Mouse (Mus musculus) hindbrain, embryonic 16.5 days (tissue): Measurements from ENCODE around the gene Sephs2. TPM values are rescaled to one million over a fixed set of nuclear protein-coding genes. Genes with fewer than 3 reads are reported as not detected.

Source experiments
- ATAC-seq: fragments of 200-750 bp; cut with Nextera tagmentation; 2 replicates; pipeline ENCODE4 v1.8.0; 2017; ENCODE audit warnings: moderate TSS enrichment, moderate library complexity
- H3K27ac ChIP-seq: fragments of 300-500 bp; sonication (generic); 2 replicates; pipeline ENCODE4 v1.5.1; 2014; ENCODE audit warnings: low read depth, mild to moderate bottlenecking, control low read depth, low read length, moderate library complexity
- H3K27me3 ChIP-seq: fragments of 300-500 bp; sonication (generic); replicated peaks from 2 replicates; pipeline ENCODE4 v1.6.1; 2014; ENCODE audit warnings: low read length; ENCODE audit not compliant: control insufficient read depth, insufficient read depth
- H3K36me3 ChIP-seq: fragments of 300-500 bp; sonication (generic); 2 replicates; pipeline ENCODE4 v1.6.1; 2014; ENCODE audit warnings: mild to moderate bottlenecking, low read length, moderate library complexity, mixed read lengths; ENCODE audit not compliant: control insufficient read depth, insufficient read depth
- H3K4me1 ChIP-seq: fragments of 300-500 bp; sonication (generic); 2 replicates; pipeline ENCODE4 v1.6.1; 2014; ENCODE audit warnings: low read depth, low read length; ENCODE audit not compliant: control insufficient read depth, insufficient read depth
- H3K4me2 ChIP-seq: fragments of 300-500 bp; sonication (generic); 2 replicates; pipeline ENCODE4 v1.6.1; 2014; ENCODE audit warnings: mild to moderate bottlenecking, low read length, control low read depth, moderate library complexity
- H3K4me3 ChIP-seq: fragments of 300-500 bp; sonication (generic); 2 replicates; pipeline ENCODE4 v1.5.1; 2014; ENCODE audit warnings: mild to moderate bottlenecking, low read length, control low read depth, moderate library complexity
- H3K9ac ChIP-seq: fragments of 300-500 bp; sonication (generic); 2 replicates; pipeline ENCODE4 v1.6.1; 2014; ENCODE audit warnings: low read depth, mild to moderate bottlenecking, control low read depth, low read length, moderate library complexity
- H3K9me3 ChIP-seq: fragments of 300-500 bp; sonication (generic); 2 replicates; pipeline ENCODE4 v1.6.1; 2014; ENCODE audit warnings: mild to moderate bottlenecking, low read length, moderate library complexity; ENCODE audit not compliant: control insufficient read depth
- WGBS: fragments of 180-500 bp; shearing (Covaris S2); extraction: QIAGEN DNeasy Blood & Tissue Kit; methylation state at CpG from one replicate; pipeline ENCODE4 v1.1.7; 2014; 5-methylcytosine and 5-hydroxymethylcytosine counted together
- polyA plus RNA-seq: library from polyadenylated mRNA; unstranded; fragments of >200 nt; fragmentation: Nextera tagmentation; extraction: Ambion mirVana; gene quantifications from 2 replicates; pipeline ENCODE4 v1.2.1, GENCODE M21; 2015

The Sephs2 gene
- polyA plus RNA-seq, 1 experiment from 2014 or later = 54.2 TPM

DNA sequence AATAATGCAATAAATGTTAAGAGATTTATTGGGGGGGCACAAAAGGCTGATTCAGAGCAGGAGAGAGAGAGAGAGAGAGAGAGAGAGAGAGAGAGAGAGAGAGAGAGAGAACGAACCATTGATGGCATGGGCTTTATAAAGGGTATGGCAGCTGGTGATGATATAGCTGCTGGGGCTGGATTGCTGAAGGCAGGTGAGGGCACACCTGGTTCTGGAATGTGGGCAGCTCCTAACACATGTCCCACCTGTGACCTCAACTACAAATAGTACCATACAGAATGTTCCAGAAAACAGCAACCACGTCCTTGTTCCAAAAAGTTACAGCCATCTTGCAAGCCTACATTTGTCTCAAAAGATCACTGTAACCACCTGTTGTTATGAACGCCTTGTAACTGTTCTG lies 42.5 kb downstream of the Sephs2 start:
- Histone ChIP-seq H3K27me3 (no peaks in the 10 kb centered on the region), H3K4me3 (peak overlapping the region; percentile 86), H3K9ac (peak overlapping the region; percentile 96; the same call in 1 of the 2 replicates), H3K27ac (no peak overlapping the region), H3K4me1 (peaks cover 31% of the 10 kb centered on the region), H3K4me2 (peak overlapping the region; percentile 72), H3K36me3 (peaks cover 12% of the 10 kb centered on the region), H3K9me3 (no peaks in the 10 kb centered on the region)
- ATAC-seq = no peak
- 47% methylated on average over 3 of the region's 3 CpGs for WGBS

DNA sequence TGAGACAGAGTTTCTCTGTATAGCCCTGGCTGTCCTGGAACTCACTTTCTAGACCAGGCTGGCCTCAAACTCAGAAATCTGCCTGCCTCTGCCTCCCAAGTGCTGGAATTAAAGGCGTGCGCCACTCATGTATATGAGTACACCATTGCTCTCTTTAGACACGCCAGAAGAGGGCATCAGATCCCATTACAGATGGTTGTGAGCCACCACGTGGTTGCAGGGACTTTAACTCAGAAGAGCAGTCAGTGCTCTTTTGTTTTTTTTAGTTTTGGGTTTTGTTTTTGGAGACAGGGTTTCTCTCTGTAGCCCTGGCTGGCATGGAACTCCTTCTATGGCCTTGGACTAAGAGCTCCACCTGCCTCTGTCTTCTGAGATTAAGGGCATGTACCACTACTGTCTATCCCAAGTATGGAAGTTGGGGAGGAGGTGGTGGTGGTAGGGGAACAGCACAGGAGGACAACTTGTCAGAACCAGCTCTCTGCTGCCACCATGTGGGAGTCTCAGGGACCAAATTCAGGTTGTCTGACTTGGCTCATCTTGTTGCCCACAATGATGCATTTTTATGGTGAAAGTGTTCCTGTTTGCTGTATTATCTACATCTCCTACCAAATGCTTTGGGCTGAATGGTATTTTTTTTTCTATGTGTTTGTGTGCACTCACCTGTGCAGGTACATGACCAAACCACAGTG lies 45.1 kb downstream of the Sephs2 start:
- ATAC-seq = no peak
- Histone ChIP-seq H3K9me3 (no peaks in the 10 kb centered on the region), H3K4me1 (peaks cover 20% of the 10 kb centered on the region), H3K36me3 (no peaks in the 10 kb centered on the region), H3K4me3 (no peak overlapping the region), H3K9ac (no peak overlapping the region), H3K4me2 (no peak overlapping the region), H3K27me3 (no peaks in the 10 kb centered on the region), H3K27ac (no peak overlapping the region)
- whole genome bisulfite sequencing = 66% methylated on average over 4 of the region's 4 CpGs

DNA sequence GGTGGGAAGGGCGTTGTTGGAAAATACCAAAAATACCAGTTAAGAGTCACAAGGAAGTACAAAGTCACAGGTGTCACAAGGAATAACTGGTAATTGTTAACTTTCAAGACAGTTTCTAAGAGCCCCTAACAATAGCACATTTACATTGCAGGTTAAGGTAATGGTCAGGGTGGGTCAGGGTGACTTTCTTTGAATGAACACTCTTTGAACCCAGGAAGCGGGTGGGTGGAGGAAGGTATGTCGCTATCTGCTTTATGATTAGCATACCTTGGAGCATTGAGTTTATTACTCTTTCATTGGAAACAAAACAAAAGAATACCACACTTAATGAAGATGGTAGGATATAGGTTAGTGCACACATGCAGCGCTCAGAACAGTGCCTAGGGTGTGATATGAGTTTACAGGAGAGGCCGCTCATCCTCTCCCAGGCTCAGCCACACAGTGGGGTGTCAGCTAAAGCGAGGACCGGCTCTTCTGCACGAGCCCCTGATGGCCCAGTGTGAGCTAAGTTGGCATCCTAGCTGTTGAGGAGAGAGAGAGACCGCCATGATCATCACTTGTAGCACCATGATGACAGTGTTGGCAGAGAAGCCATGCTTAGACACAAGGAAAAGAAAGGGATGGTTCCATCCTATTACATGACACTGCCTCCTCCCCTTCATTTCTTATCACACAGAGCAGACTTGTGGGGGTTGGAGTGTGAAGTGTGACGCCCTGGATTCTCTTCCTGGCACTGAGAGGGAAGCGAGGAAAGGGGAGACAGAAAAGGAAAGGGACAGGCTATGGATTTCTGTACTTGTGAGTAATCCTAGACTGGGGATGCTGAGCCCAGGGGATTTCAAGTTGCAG lies 48.5 kb downstream of the Sephs2 start:
- Histone ChIP-seq H3K9me3 (no peaks in the 10 kb centered on the region), H3K27me3 (no peaks in the 10 kb centered on the region), H3K4me2 (no peak overlapping the region), H3K27ac (no peak overlapping the region), H3K4me1 (peaks cover 5% of the 10 kb centered on the region), H3K4me3 (no peak overlapping the region), H3K9ac (no peak overlapping the region), H3K36me3 (no peaks in the 10 kb centered on the region)
- WGBS = 91% methylated on average over 11 of the region's 11 CpGs
- no peak for ATAC-seq

DNA sequence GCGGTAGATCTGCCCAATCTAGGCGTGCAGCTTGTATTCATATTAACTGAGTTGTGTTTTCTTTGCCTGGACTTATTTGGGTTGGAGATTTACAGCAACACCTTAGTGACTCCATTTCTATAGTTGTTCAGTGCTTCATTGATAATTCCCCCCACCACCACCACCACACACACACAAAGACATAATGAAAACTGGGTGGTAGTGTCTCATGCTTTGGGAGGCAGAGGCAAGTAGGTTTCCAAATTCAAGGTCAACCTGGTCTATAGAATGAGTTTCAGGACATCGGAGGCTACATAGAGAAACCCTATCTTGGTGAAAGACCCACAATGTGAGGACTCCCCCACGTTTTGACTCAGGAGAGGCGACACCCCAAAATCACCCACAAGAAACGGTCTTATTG lies 49.2 kb downstream of the Sephs2 start:
- H3K9me3 ChIP-seq = no peaks in the 10 kb centered on the region
- 86% methylated on average over 6 of the region's 6 CpGs for WGBS
- H3K4me1 ChIP-seq = no peaks in the 10 kb centered on the region
- H3K4me2 ChIP-seq = no peak overlapping the region
- H3K4me3 ChIP-seq = no peak overlapping the region
- no peak overlapping the region for H3K27ac ChIP-seq
- no peaks in the 10 kb centered on the region for H3K27me3 ChIP-seq
- no peak for ATAC-seq
- no peaks in the 10 kb centered on the region for H3K36me3 ChIP-seq
- H3K9ac ChIP-seq = no peak overlapping the region

DNA sequence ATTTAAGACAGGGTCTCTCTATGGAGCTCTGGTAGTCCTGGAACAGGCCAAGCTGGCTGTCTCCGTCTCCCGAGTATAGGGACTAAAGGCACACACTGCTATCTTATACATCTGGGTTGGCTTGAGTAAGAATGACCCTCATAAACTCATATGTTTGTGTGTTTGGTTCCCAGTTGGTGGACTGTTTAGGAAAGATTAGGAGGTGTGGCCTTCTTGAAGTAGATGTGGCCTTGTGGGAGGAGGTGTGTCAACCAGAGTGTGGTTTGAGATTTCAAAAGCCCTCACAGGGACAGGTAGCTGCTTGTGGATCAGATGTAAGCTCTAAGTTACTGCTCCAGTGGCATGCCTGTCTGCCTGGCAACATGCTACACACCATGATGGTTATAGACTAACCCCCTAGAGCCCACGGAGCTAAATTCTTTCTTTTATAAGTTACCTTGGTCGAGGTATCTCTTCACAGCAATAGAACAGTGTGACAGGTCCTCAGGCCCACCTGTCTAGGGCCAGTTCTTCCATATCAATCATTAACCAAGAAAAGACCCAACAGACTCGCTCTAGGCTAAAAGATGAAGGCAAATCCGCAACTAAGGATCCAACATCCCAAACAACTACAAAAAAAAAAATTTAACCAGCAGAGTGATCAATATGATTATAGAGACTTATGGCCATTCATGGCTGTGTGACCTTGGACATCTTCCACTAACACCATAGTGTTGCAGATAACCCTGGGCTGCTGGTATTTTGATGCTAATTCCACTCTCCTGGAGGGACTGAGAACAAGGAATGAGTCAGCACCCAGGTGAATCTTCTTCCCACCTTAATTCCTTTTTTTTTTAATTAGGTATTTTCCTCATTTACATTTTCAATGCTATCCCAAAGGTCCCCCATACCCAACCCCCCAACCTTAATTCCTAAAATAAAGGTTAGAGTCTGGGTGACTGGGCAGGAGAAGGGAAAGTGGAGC lies 50.1 kb downstream of the Sephs2 start:
- no peaks in the 10 kb centered on the region for H3K9me3 ChIP-seq

DNA sequence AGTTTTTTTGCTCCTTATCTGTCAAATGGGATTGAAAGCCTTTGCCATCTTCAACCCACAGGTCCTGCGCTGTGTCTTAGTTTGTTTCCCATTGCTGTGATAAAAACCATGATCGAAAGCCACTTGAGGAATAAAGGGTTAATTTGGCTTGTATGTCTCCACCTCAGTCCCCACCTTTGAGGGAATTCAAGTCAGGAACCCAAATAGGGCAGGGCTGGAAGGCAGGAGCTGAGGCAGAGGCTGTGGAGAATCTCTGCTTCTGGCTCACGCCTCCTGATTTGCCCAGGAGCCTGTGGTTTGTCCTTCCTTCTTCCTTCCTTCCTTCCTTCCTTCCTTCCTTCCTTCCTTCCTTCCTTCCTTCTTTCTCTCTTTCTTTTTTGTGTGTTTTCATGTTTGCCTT lies 50.7 kb downstream of the Sephs2 start:
- H3K9me3 ChIP-seq = no peaks in the 10 kb centered on the region
- no peak overlapping the region for H3K4me3 ChIP-seq
- WGBS = 97% methylated on average over 3 of the region's 3 CpGs
- H3K27me3 ChIP-seq = no peaks in the 10 kb centered on the region
- no peak overlapping the region for H3K27ac ChIP-seq
- no peak overlapping the region for H3K4me2 ChIP-seq
- ATAC-seq = no peak
- no peaks in the 10 kb centered on the region for H3K4me1 ChIP-seq
- H3K36me3 ChIP-seq = no peaks in the 10 kb centered on the region
- H3K9ac ChIP-seq = no peak overlapping the region

More for the DNA sequence above, 50.1 kb downstream of the Sephs2 start:
- 86% methylated on average over 6 of the region's 6 CpGs for WGBS
- ATAC-seq = no peak
- Histone ChIP-seq H3K27me3 (no peaks in the 10 kb centered on the region), H3K4me2 (no peak overlapping the region), H3K36me3 (no peaks in the 10 kb centered on the region), H3K4me1 (no peaks in the 10 kb centered on the region), H3K27ac (no peak overlapping the region), H3K4me3 (no peak overlapping the region), H3K9ac (no peak overlapping the region)

Other genes with a start within 250 kb of the Sephs2 start
- gene Maz, start 247.0 kb downstream of the Sephs2 start, polyA plus RNA-seq = 53.9 and 55.0 TPM in 2 replicates
- 22.2 and 29.8 TPM in 2 replicates for gene Kif22, start 231.6 kb downstream of the Sephs2 start, polyA plus RNA-seq
- not detected in 2 replicates for gene Zg16, start 186.7 kb downstream of the Sephs2 start, polyA plus RNA-seq
- gene AI467606, start 182.7 kb downstream of the Sephs2 start, polyA plus RNA-seq = 2.2 and 2.4 TPM in 2 replicates
- gene Qprt, start 151.8 kb downstream of the Sephs2 start, polyA plus RNA-seq = 1.1 TPM in 2 replicates
- gene Spn, start 136.2 kb downstream of the Sephs2 start, polyA plus RNA-seq = 0.07 TPM in 1 of 2 replicates, not detected in the other
- gene Cd2bp2, start 78.0 kb downstream of the Sephs2 start, polyA plus RNA-seq = 70.4 and 72.7 TPM in 2 replicates
- gene Tbc1d10b, start 65.6 kb downstream of the Sephs2 start, polyA plus RNA-seq = 27.0 and 29.1 TPM in 2 replicates
- 3.5 and 47.0 TPM in 2 replicates for gene Mylpf, start 65.2 kb downstream of the Sephs2 start, polyA plus RNA-seq
- gene Zfp553, start 41.0 kb downstream of the Sephs2 start, polyA plus RNA-seq = 42.7 and 49.1 TPM in 2 replicates
- 12.1 and 12.3 TPM in 2 replicates for gene Sept1, start 40.9 kb downstream of the Sephs2 start, polyA plus RNA-seq
- 76.8 and 82.6 TPM in 2 replicates for gene Zfp771, start 29.8 kb downstream of the Sephs2 start, polyA plus RNA-seq
- 118 and 122 TPM in 2 replicates for gene Dctpp1, start 13.3 kb downstream of the Sephs2 start, polyA plus RNA-seq
- gene Itgal, start 22.2 kb upstream of the Sephs2 start, polyA plus RNA-seq = 0.26 and 0.44 TPM in 2 replicates
- 16.3 and 17.4 TPM in 2 replicates for gene Zfp768, start 71.5 kb upstream of the Sephs2 start, polyA plus RNA-seq
- gene Zfp747, start 102.0 kb upstream of the Sephs2 start, polyA plus RNA-seq = 8.7 and 9.3 TPM in 2 replicates
- gene 9130019O22Rik, start 113.1 kb upstream of the Sephs2 start, polyA plus RNA-seq = 3.9 and 4.5 TPM in 2 replicates
- 4.6 and 5.4 TPM in 2 replicates for gene E430018J23Rik, start 119.6 kb upstream of the Sephs2 start, polyA plus RNA-seq
- 4.0 and 4.1 TPM in 2 replicates for gene Zfp764, start 132.8 kb upstream of the Sephs2 start, polyA plus RNA-seq
- gene Zfp688, start 148.0 kb upstream of the Sephs2 start, polyA plus RNA-seq = 27.4 and 29.1 TPM in 2 replicates
- 13.2 and 15.9 TPM in 2 replicates for gene Zfp689, start 175.1 kb upstream of the Sephs2 start, polyA plus RNA-seq
- gene Prr14, start 185.6 kb upstream of the Sephs2 start, polyA plus RNA-seq = 29.0 and 35.2 TPM in 2 replicates
- gene Fbrs, start 205.1 kb upstream of the Sephs2 start, polyA plus RNA-seq = 10.2 and 12.6 TPM in 2 replicates
- gene Srcap, start 237.9 kb upstream of the Sephs2 start, polyA plus RNA-seq = 37.9 and 38.7 TPM in 2 replicates
- 13.2 and 13.7 TPM in 2 replicates for gene Gm42715, start 245.5 kb upstream of the Sephs2 start, polyA plus RNA-seq